Mouse (Mus musculus): ENCODE measurements around the gene Pik3ca.

Gene Pik3ca

DNA sequence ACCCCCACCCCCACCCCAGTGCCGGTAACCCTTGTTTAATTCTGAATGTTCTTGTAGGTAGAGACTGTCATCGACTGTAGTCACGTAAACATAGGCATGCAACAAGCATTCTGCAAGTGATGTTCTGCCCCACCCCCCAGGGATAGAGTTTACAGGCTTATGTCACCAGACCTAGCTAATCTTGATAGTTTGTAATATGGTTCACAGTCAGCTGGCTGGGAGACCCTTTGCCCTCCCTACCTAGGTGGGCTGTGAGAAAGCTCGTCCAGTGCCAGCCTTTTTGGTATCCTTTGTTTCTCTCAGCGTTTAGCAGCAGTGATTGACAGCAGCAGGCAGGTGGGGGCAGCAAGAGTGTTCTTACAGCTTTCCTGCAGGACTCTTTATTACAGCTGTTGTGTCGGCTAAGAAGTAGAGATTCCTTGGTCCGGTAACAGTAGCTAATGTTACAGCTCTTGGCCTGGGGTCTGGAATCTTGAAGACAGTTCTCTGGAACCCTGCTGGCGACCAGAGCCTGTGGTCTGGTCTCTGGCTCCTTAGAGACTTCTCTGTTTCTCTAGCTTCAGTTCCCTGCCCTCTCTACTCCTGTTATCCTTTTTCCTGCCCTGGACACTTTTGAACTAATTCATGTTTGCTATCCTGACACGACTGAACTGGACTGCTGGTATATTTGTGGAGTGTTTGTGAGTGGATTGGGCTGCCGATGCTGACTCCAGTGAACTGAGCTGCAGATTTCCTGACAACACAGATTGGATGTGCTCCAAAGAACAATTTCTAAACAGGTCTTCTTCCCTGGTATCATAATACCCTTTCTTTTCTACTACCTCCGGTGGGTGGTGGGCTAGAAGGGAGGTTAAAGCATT is 109.1 kb downstream of the Pik3ca start:
- no peak for DNase-seq

DNA sequence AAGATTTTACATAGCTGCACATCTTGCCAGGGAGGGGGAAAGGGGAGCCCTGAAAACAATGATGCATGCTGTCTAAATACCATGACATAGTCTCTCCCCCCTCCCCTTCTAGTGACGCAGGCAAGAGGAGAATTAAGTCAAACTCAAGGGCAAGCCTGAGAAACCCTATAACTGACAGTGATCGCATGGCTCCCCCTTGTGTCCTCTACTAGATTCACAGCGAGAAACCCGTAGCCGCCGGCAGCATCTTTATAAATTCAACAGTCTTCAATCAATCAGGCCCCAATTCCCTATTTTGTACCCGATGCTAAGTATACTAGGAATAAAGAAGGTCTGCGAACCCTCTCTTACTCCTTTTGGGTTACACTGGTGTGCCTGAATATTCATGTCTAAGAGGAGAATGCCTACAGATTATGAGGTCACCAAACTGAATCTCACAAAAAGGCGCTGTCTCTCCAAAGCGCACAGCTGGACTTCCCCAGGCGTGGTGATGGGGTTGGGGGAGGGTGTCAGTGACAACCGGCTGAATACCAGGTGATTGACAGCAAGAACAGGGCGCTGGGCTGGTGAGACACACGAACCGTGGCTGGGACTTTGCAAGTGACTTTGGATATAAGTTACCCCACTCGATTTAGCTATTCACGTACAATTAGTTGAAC is 111.3 kb downstream of the Pik3ca start:
- peak; percentile 66 for DNase-seq

DNA sequence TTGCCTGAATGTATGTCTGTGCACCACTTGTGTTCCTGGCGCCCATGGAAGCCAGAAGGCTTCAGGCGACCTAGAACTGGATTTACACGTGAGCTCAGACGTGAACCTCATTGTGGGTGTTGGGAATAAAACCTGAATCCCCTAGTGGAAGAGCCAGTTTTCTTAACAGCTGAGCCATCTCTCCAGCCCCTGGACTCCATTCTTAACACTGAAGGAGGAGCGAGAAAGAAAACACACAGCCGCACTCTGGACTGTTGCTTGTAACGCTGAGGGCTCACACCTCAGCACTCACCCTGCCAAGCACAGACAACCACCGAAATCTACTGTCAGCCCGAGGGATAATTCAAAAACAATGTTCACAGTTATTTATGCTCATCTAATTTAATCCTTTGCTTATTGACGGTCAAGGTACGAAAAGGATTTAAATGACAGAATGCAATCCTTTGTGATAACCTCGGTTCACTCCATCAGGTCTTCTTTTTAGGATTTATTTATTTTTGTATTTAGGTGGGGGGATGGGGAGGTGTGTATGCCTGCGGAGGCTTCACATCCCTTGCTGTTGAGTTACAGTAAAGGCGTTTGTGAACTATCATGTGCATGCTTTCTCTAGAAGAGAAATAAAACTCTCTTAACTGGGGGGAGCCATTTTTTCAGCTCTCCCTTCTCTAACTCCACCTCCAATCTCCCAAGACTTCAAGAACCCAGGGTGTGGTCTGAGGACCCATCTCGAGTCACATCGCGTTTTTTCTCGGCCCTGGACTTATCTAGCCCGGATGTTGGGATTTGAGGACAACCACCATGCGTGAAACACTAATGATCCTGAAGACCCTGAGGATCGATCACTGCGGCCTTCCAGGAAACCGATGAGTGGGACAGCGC is 112.3 kb downstream of the Pik3ca start, which contains the start of gene Zfp639:
Gene Zfp639, plus strand, starts transcription at position 764 of the 879 bp plus-strand sequence.
- DNase-seq, result no peak

DNA sequence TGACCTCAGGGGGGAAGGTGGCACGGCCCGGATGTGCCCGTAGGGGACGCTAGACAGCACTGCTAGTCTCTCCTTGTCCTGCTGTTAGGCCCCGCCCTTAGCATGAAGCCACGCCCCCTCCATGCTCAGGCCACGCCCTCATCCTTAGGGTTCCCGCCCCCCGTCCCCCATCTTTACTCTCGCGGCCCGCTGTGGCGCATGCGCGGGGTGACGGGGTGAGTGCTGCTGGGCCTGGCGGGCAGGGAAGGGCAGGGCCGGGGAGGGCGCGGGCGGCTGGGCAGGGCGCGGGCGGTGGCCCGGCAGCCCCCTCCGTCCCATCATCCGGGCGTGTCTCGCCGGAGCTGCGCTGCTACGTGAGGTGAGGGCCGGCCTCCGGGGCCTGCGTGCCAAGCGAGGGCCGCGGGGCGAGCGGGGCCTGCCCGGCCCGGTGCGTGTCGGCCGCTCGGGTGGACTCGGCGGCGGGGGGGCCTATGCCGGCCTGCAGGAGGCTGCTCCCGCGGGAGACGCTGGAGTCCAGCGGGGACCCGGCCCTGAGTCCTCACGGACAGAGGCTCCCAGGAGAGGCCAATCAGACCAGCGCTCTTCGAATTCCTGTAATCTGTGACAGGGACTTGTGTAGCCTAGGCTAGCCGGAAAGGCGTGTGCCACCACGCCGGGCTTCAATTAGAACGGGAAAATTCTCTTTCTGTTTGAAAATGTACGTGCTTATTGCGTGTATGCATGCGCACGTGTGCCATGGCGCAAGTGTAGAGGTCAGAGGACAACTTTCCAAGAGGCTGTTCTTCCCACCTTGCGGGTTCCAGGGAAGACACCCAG is 113.1 kb downstream of the Pik3ca start:
- peak; percentile 93 for DNase-seq

DNA sequence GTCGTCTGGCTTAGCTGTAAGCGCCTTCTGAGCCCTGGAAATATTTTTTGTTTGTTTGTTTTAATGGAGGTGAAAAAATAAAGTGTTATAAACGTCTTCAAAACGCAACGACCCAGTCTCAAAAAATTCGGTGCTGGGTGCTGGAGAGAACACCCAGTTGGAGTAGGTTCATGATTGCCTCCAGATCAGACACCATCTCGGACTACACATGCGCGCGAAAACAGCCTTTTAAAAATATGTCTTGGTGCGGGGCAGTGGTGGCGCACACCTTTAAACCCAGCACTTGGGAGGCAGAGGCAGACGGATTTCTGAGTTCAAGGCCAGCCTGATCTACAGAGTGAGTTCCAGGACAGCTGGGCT is 113.7 kb downstream of the Pik3ca start:
- no peak for DNase-seq

DNA sequence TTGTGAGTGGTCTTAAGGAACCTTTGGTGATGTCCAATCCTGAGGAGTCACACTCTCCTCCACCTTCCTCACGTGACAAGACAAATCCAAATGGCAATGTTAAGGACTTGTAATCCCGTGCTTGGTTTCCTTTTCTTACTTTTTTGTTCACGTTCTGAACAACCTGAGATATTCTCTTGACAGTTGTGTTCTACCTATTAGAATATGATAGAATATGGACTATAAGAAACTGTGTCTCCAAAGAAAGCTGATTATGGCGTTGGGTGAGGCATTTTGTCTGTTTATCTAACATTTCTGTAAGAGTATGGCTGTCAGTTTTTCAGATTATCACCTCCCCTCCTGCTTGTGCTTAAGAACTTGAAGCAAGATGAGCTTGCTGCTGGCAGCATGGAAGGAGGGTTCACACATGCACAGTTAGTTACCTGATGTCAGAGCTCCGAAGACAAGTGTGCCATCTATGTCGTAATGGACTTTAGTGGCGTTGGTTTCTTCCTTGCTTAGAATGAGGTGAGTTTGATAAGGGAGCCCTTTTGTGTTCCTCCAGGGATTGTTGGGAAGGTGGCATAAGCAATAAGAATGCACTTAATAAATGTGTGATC is 115.3 kb downstream of the Pik3ca start:
- no peak for DNase-seq

DNA sequence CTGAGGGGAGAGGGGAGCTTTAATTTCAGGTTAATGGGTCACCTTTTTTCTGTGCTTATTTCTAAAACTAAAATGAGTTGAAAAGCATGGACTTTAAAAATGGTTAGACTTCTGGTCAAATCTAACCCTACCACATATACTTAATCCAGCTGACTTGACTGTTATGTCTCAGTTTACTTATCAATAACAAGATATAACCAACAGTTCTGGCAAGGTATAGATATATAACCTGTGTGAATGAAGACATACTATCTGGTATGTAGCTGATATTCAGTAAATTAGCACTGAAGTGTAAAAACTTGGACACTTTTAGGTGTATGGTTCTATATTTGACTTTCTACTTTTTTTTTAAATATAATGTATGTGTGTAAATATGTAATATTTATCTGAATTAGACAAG is 116.1 kb downstream of the Pik3ca start:
- DNase-seq, result no peak
